Mouse (Mus musculus) neural tube, embryonic 13.5 days (tissue): ENCODE results near the gene Cmtm3. TPM values are rescaled to one million over a fixed set of nuclear protein-coding genes. Genes with fewer than 3 reads are reported as not detected.

Source experiments
- ATAC-seq: fragments of 200-750 bp; cut with Nextera tagmentation; 2 replicates; pipeline ENCODE4 v1.8.0; 2017; ENCODE audit warnings: low read depth, mild to moderate bottlenecking, moderate TSS enrichment, moderate library complexity
- H3K27ac ChIP-seq: fragments of 300-500 bp; sonication (generic); replicated peaks from 2 replicates; pipeline ENCODE4 v1.5.1; 2015; ENCODE audit warnings: moderate library complexity, mild to moderate bottlenecking, inconsistent platforms
- H3K27me3 ChIP-seq: fragments of 300-500 bp; sonication (generic); 2 replicates; pipeline ENCODE4 v1.6.1; 2015; ENCODE audit warnings: mild to moderate bottlenecking, inconsistent platforms
- H3K36me3 ChIP-seq: fragments of 300-500 bp; sonication (generic); 2 replicates; pipeline ENCODE4 v1.6.1; 2015; ENCODE audit warnings: mild to moderate bottlenecking, inconsistent platforms
- H3K4me1 ChIP-seq: fragments of 300-500 bp; sonication (generic); replicated peaks from 2 replicates; pipeline ENCODE4 v1.6.1; 2015; ENCODE audit warnings: inconsistent platforms
- H3K4me2 ChIP-seq: fragments of 300-500 bp; sonication (generic); 2 replicates; pipeline ENCODE4 v1.6.1; 2015; ENCODE audit warnings: inconsistent platforms, mild to moderate bottlenecking, moderate library complexity
- H3K4me3 ChIP-seq: fragments of 300-500 bp; sonication (generic); 2 replicates; pipeline ENCODE4 v1.5.1; 2015; ENCODE audit warnings: mild to moderate bottlenecking, inconsistent platforms
- H3K9ac ChIP-seq: fragments of 300-500 bp; sonication (generic); 2 replicates; pipeline ENCODE4 v1.6.1; 2015; ENCODE audit warnings: moderate library complexity, mild to moderate bottlenecking, inconsistent platforms
- H3K9me3 ChIP-seq: fragments of 300-500 bp; sonication (generic); 2 replicates; pipeline ENCODE4 v1.6.1; 2016; ENCODE audit warnings: inconsistent platforms
- WGBS: fragments of 180-500 bp; shearing (Covaris S2); methylation state at CpG from one replicate; pipeline ENCODE4 v1.1.7; 2015; 5-methylcytosine and 5-hydroxymethylcytosine counted together
- polyA plus RNA-seq: library from polyadenylated mRNA; unstranded; fragments of >200 nt; fragmentation: Nextera tagmentation; extraction: Ambion mirVana; gene quantifications from 2 replicates; pipeline ENCODE4 v1.2.1, GENCODE M21; 2015

The Cmtm3 gene
- polyA plus RNA-seq, 1 experiment from 2014 or later: 54.3 TPM

DNA sequence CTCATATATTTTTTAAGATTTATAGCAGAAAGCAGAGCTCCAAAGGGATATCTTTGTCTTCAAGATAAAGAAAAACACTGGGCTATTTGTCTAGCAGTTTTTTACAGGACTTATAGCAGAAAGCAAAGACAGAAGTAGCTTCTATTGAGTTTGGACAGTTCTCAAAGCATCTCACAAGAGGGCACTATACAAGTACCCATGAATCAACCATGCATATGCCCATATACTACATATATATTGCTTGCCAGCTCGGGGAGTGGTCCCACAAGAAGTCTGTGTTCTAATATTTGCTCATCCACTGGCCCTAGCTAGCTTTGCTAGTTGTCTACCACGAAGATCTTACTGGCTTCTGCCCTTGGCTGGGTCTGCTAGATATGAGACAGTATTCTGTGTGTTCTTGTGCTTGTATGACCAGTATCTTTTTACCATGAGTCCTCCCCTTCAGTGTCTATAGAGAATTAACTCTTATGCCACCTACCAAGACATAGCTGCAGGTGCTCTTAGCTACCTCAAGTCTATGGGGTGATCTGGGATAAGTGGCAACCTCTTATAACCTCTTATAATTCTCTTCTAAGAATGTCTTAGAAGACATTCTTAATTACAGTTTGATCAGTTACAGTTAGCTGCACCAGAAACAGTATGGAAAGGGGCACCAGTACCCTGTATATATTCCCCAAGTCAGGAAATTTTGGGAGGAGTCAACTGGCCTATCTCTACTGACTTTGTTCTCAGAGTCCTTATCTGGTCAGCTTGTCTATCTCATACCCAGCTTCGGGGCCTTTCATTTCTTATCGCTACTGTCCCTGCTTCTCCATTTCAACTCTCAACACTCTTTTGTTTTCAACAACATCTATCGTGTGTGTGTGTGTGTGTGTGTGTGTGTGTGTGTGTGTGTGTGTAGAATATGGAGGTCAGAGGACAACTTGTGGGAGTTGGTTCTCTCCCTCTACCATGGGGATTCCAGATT lies 6.3 kb upstream of the Cmtm3 start:
- ATAC-seq: no peak
- Histone ChIP-seq H3K9ac (no peak overlapping the region), H3K27me3 (no peaks in the 10 kb centered on the region), H3K4me3 (no peak overlapping the region), H3K27ac (no peak overlapping the region), H3K4me2 (no peak overlapping the region), H3K4me1 (no peaks in the 10 kb centered on the region), H3K9me3 (no peaks in the 10 kb centered on the region), H3K36me3 (no peaks in the 10 kb centered on the region)
- WGBS: 83% methylated on average over 5 of the region's 5 CpGs

DNA sequence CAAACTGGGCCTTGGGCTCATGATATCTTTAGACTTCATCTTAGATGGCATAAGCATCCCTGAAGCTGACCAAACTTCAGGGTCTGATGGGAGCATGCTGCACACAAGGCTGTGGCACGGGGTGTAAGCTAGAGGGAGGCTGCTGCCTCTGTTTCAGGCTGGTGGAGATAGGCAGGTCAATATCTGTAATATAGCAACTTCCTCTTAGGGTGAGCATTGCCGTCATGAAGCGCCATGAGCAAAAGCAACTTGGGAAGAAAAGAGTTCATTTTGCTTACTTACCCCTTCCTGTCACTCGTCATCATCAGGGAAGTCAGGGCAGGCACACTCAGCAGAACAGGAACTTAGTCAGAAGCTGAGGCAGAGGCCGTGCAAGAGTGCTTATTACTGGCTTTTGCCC lies 5.4 kb upstream of the Cmtm3 start:
- no peak overlapping the region for H3K9ac ChIP-seq
- no peaks in the 10 kb centered on the region for H3K27me3 ChIP-seq
- no peaks in the 10 kb centered on the region for H3K4me1 ChIP-seq
- no peak for ATAC-seq
- H3K4me3 ChIP-seq: no peak overlapping the region
- H3K4me2 ChIP-seq: no peak overlapping the region
- H3K9me3 ChIP-seq: no peaks in the 10 kb centered on the region
- 85% methylated on average over 5 of the region's 5 CpGs for WGBS
- no peak overlapping the region for H3K27ac ChIP-seq
- no peaks in the 10 kb centered on the region for H3K36me3 ChIP-seq

DNA sequence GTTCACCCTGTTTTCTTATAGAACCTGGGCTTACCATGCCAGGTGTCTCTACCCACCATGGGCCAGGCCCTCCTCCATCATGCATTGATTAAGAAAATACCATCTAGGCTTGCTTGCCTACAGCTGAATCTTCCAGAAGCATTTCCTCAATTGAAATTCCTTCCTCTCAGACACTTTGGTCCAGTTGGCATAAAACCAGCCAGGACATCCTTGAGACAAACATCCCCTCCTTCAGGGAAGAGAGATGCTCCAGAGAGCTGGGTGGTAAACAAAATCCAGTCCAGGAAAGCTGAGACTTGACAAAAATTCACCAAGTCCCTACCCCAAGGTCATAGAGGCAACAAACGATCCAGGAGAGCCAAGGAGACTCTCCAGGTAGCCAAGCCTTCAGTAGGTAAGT lies 5.0 kb upstream of the Cmtm3 start:
- WGBS: 63% methylated on average over 1 of the region's 1 CpGs
- Histone ChIP-seq H3K27ac (no peak overlapping the region), H3K4me2 (no peak overlapping the region), H3K4me1 (no peaks in the 10 kb centered on the region), H3K27me3 (no peaks in the 10 kb centered on the region), H3K9ac (no peak overlapping the region), H3K36me3 (no peaks in the 10 kb centered on the region), H3K9me3 (no peaks in the 10 kb centered on the region), H3K4me3 (no peak overlapping the region)
- no peak for ATAC-seq

DNA sequence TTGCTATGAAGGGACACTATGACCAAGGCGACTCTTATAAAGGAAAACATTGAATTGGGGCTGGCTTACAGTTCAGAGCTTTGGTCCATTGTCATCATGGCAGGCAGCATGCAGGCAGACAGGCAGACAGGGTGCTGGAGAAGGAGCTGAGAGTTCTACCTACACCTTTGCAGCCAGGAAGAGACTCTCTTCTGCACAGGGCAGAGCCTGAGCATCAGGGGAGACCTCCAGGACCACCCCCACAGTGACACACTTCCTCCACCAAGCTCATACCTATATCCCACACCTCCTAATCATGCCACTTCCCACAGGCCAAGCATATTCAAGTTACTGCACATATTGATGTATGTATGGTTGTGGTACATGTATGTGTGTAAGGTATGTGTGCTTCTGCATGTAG lies 2.4 kb upstream of the Cmtm3 start:
- ATAC-seq: no peak
- no peak overlapping the region for H3K4me3 ChIP-seq
- H3K36me3 ChIP-seq: no peaks in the 10 kb centered on the region
- WGBS: 86% methylated on average over 1 of the region's 1 CpGs
- H3K9ac ChIP-seq: no peak overlapping the region
- H3K4me1 ChIP-seq: peaks cover 13% of the 10 kb centered on the region
- H3K4me2 ChIP-seq: no peak overlapping the region
- no peaks in the 10 kb centered on the region for H3K27me3 ChIP-seq
- no peaks in the 10 kb centered on the region for H3K9me3 ChIP-seq
- no peak overlapping the region for H3K27ac ChIP-seq

DNA sequence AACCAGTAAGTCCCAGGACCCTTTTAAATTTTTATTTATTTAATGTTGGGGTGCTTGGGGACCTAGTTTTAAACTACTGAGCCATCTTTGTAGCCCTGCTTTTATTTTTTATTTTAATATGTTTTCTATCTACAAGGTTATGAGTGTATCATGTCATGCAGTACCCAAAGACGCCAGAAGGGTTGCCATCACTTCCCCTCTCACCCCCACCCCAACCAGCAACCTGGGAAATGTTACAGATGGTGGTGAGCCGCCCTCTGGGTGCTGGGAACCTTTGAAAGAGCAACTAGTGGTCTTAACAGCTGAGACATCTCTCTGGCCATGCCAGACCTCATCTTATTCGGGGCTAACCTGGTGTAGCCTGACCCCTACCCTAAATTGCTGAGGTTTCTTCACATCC lies 1.3 kb upstream of the Cmtm3 start:
- no peaks in the 10 kb centered on the region for H3K36me3 ChIP-seq
- no peak for ATAC-seq
- H3K9ac ChIP-seq: no peak overlapping the region
- H3K27me3 ChIP-seq: no peaks in the 10 kb centered on the region
- no peaks in the 10 kb centered on the region for H3K9me3 ChIP-seq
- no peak overlapping the region for H3K27ac ChIP-seq
- H3K4me3 ChIP-seq: no peak overlapping the region
- no peak overlapping the region for H3K4me2 ChIP-seq
- H3K4me1 ChIP-seq: peaks cover 13% of the 10 kb centered on the region
- 53% methylated on average over 3 of the region's 3 CpGs for WGBS

DNA sequence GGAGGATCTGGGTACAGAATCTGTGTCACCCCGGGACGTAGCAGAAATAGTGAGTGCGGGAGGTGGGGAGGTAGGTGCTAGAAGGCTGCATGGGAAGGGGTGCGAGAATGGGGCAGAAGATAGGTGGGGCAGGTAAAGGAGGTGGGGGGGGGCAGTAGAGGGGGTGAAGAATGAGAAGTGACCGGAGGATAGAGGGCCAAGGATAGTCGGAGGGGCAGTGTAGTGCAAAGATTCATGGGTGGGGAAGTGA lies 698 bp downstream of the Cmtm3 start:
- 0% methylated on average over 6 of the region's 6 CpGs for WGBS

DNA sequence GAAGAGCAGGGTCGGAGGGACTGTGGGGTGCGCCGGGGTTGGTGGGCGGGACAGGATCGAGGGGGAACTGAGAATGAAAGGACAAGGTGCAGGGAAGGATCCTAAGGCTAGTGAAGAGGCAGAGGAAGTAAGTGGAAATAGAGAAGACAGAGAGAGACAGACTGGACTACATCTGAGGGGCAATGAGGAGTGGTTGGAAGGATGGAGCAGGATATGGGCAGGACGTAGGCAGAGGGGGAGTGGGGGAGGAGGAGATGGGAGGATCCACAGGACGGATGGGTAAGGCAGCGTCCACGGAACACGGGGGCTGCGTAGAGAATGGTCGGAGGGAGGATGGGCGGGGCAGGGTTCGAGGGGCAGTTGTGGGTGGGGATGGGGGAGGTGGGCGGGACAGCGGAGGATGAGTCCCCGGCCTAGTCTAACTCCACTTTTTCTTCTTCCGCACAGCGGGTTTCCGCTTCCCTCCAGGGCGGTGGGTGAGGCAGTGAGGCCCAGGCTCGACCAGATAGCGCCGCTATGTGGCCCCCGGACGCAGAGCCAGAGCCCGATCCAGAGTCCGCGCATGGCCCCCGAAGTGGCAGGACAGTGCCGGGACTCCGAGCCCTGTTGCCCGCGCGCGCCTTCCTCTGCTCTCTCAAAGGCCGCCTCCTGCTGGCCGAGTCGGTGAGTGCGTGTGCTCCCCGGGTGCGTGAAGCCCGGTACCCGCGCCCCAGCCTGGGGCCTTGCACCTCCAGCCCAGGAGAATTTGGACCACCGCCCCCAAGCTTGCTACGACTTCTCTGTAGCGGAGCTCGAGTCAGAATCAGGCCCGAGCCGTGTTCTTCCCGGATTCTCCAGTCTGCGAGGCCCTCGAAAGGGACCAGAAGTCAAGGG lies 1.3 kb downstream of the Cmtm3 start:
- ATAC-seq: peak; percentile 77

More for the DNA sequence above, 698 bp downstream of the Cmtm3 start:
- Histone ChIP-seq H3K4me1 (peaks cover 16% of the 10 kb centered on the region), H3K36me3 (no peaks in the 10 kb centered on the region), H3K9me3 (no peaks in the 10 kb centered on the region), H3K27ac (no peak overlapping the region), H3K4me2 (peak overlapping the region; percentile 86), H3K4me3 (peak overlapping the region; percentile 60), H3K9ac (peak overlapping the region; percentile 78), H3K27me3 (no peaks in the 10 kb centered on the region)
- peak; percentile 9 for ATAC-seq

DNA sequence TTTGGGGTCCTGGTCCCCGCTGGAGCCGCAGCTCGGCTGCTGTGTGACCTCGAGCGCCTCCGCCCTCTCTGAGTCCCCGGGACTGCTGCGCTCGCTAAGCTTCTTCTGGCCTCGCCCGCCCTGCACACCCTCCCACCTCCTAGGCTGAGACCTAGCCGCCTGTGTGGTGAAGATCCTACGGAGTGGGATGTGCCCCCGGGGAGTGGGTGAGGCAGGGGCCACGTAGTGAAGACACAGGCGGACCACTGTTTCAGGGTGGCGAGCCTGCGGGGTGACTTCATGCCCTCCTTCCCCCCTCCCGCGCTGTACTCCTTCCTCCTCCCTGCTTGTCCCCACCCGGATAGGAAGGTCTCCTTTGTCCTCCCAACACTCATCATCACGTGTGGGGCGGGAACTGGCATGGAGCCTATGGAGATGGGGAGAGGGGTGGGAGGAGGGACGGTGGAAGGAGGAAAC lies 1.9 kb downstream of the Cmtm3 start:
- Histone ChIP-seq H3K9me3 (no peaks in the 10 kb centered on the region), H3K27ac (peak overlapping the region; percentile 75), H3K9ac (peak overlapping the region; percentile 78), H3K4me3 (peak overlapping the region; percentile 60), H3K36me3 (no peaks in the 10 kb centered on the region), H3K27me3 (no peaks in the 10 kb centered on the region), H3K4me2 (peak overlapping the region; percentile 86), H3K4me1 (peaks cover 16% of the 10 kb centered on the region)
- WGBS: under 1% methylated on average over 24 of the region's 24 CpGs
- peak; percentile 72 for ATAC-seq

More for the DNA sequence above, 1.3 kb downstream of the Cmtm3 start:
- peak overlapping the region; percentile 86 for H3K4me2 ChIP-seq
- peak overlapping the region; percentile 78 for H3K9ac ChIP-seq
- peak overlapping the region; percentile 60 for H3K4me3 ChIP-seq
- no peaks in the 10 kb centered on the region for H3K27me3 ChIP-seq
- no peaks in the 10 kb centered on the region for H3K36me3 ChIP-seq
- H3K9me3 ChIP-seq: no peaks in the 10 kb centered on the region
- WGBS: under 1% methylated on average over 51 of the region's 54 CpGs
- peaks cover 16% of the 10 kb centered on the region for H3K4me1 ChIP-seq
- H3K27ac ChIP-seq: peak overlapping the region; percentile 75

DNA sequence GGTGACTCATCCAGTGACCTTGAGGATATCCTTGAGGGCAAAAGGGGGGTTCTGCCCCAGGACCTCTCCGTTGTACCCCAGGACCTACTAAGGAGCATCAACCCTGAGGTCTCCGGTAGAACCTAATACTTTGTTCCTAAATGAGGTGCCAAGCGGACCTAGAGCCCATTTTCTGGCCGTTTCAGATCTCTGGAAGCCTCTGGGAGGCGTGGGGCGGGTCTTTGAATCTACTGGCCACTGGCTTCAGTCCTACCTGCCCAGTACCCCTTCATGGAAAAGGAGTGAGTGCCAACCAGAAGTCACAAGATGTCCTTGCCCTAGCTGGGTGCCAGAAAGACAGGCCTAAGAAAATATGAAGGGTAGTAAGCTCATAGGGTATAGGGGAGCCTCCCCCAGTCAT lies 2.5 kb downstream of the Cmtm3 start:
- 43% methylated on average over 6 of the region's 6 CpGs for WGBS
- H3K9ac ChIP-seq: no peak overlapping the region
- no peak for ATAC-seq
- no peak overlapping the region for H3K27ac ChIP-seq
- H3K4me2 ChIP-seq: peak overlapping the region; percentile 86
- no peaks in the 10 kb centered on the region for H3K36me3 ChIP-seq
- H3K4me1 ChIP-seq: peaks cover 18% of the 10 kb centered on the region
- peak overlapping the region; percentile 60 for H3K4me3 ChIP-seq
- H3K9me3 ChIP-seq: no peaks in the 10 kb centered on the region
- H3K27me3 ChIP-seq: no peaks in the 10 kb centered on the region

DNA sequence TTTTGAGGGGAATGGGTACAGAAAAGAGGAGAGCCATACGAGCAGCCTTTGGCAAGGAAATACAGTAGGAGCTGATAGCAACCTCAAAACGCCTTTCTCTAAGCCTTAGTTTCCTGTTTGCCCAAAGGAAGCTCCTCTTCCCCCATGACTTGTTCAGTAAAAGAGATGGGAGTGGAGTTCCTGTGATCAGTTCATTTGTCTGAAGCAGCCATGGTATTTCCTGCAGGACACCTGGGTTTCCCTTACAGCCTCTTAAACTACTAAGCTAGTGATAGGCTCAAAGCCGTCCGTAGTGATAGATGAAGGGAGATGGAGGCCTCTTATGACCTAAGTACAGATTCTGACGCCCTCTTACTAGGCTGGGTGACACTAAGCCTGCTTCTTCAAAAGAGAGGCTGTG lies 3.2 kb downstream of the Cmtm3 start:
- WGBS: 82% methylated on average over 5 of the region's 5 CpGs
- Histone ChIP-seq H3K9ac (no peak overlapping the region), H3K36me3 (no peaks in the 10 kb centered on the region), H3K4me3 (no peak overlapping the region), H3K27ac (no peak overlapping the region), H3K4me2 (no peak overlapping the region), H3K27me3 (no peaks in the 10 kb centered on the region), H3K4me1 (peaks cover 20% of the 10 kb centered on the region), H3K9me3 (no peaks in the 10 kb centered on the region)
- no peak for ATAC-seq

DNA sequence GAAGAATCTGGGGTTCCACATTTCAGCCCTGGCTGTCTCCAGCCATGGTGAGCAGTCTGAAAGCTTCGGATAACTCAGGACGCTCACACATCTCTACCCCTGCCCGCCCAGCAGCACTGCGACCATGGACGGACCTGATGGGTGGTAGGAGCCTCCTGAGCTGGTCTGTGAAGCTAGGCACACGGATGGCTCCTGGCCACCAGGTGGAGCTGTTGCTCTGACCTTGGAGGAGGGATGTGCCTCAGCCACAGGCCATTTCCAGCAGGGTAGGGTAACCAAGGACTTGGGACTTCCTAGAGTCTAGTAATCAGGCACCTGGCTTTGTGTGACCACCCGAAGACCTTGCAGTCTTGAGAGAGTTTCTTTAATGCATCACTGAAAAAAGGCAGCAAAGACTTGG lies 4.7 kb downstream of the Cmtm3 start:
- ATAC-seq: peak; percentile 28; the same call in 1 of the 2 replicates
- Histone ChIP-seq H3K9me3 (no peaks in the 10 kb centered on the region), H3K9ac (no peak overlapping the region), H3K4me1 (peaks cover 20% of the 10 kb centered on the region), H3K36me3 (peaks cover 6% of the 10 kb centered on the region; the same call in 1 of the 2 replicates), H3K27me3 (no peaks in the 10 kb centered on the region), H3K27ac (no peak overlapping the region), H3K4me3 (no peak overlapping the region), H3K4me2 (no peak overlapping the region)
- WGBS: 17% methylated on average over 7 of the region's 7 CpGs

DNA sequence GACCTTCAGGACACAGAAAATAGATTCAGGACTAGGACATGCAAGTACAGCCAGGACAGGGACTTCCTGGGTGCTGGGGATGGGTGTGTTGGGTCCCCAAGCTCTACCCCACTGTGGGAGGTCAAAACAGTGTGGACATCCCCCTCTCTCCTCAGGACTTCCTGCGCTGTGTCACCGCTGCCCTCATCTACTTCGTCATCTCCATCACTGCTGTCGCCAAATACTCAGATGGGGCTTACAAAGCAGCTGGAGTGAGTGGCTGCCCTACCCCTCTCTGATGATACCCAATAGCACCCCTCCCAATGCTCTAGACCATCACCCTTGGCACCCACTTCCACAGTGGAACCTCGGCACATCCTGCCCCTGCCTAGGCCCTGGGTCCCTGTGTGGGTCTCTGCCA lies 5.4 kb downstream of the Cmtm3 start:
- ATAC-seq: no peak
- H3K36me3 ChIP-seq: peaks cover 6% of the 10 kb centered on the region; the same call in 1 of the 2 replicates
- H3K4me1 ChIP-seq: peaks cover 20% of the 10 kb centered on the region
- 88% methylated on average over 5 of the region's 5 CpGs for WGBS
- H3K4me3 ChIP-seq: no peak overlapping the region
- no peak overlapping the region for H3K9ac ChIP-seq
- no peaks in the 10 kb centered on the region for H3K9me3 ChIP-seq
- no peaks in the 10 kb centered on the region for H3K27me3 ChIP-seq
- no peak overlapping the region for H3K4me2 ChIP-seq
- no peak overlapping the region for H3K27ac ChIP-seq
